Mouse (Mus musculus) liver, adult 2 months (tissue): ENCODE measurements around the gene Parvb. TPM values are rescaled to one million over a fixed set of nuclear protein-coding genes. Genes with fewer than 3 reads are reported as not detected.
A peak's percentile ranks its signal among the peaks of the same experiment; 100 is the strongest.

Experiments used
- DNase-seq: peaks from one replicate; pipeline ENCODE4 v3.0.0-alpha.2; 2011; ENCODE audit warnings: low read depth, low spot score; ENCODE audit errors: extremely low read depth
- H3K27ac ChIP-seq: fragments of 200-500 bp; replicated peaks from 2 replicates; pipeline ENCODE4 v1.5.1; 2012; ENCODE audit warnings: low read depth, mild to moderate bottlenecking, control low read depth, inconsistent platforms, low read length; ENCODE audit not compliant: insufficient read depth
- H3K27me3 ChIP-seq: fragments of 200-500 bp; 2 replicates; pipeline ENCODE4 v1.6.1; 2012; ENCODE audit warnings: mild to moderate bottlenecking, moderate library complexity, low read length, inconsistent platforms; ENCODE audit not compliant: control insufficient read depth, insufficient read depth
- H3K36me3 ChIP-seq: fragments of 200-500 bp; 2 replicates; pipeline ENCODE4 v1.6.1; 2012; ENCODE audit warnings: low read length, inconsistent platforms; ENCODE audit not compliant: control insufficient read depth, insufficient read depth
- H3K4me1 ChIP-seq: fragments of 200-500 bp; 2 replicates; pipeline ENCODE4 v1.6.1; 2011; ENCODE audit warnings: low read length; ENCODE audit not compliant: control insufficient read depth, insufficient read depth
- H3K4me3 ChIP-seq: fragments of 200-500 bp; 2 replicates; pipeline ENCODE4 v1.5.1; 2011; ENCODE audit warnings: low read depth, mild to moderate bottlenecking, control low read depth, low read length, moderate library complexity; ENCODE audit not compliant: insufficient read depth
- H3K79me2 ChIP-seq: fragments of 200-500 bp; 2 replicates; pipeline ENCODE4 v1.6.1; 2012; ENCODE audit warnings: inconsistent platforms, mild to moderate bottlenecking, low read length, moderate library complexity; ENCODE audit not compliant: control insufficient read depth, insufficient read depth
- H3K9ac ChIP-seq: fragments of 200-500 bp; 2 replicates; pipeline ENCODE4 v1.6.1; 2012; ENCODE audit warnings: low read depth, mild to moderate bottlenecking, control low read depth, inconsistent platforms, low read length
- CTCF ChIP-seq: fragments of 200-500 bp; IDR thresholded peaks from 2 replicates; pipeline ENCODE4 v1.5.1; 2011; ENCODE audit warnings: low read depth, low read length, control low read depth
- POLR2A ChIP-seq: fragments of 200-500 bp; IDR thresholded peaks from 2 replicates; pipeline ENCODE4 v1.6.1; 2011; ENCODE audit warnings: low read length, control low read depth; ENCODE audit not compliant: insufficient read depth; ENCODE audit errors: extremely low read depth
- WGBS: fragments of 180-500 bp; shearing (Covaris S2); methylation state at CpG from one replicate; pipeline ENCODE4 v1.1.7; 2018; 5-methylcytosine and 5-hydroxymethylcytosine counted together
- polyA plus RNA-seq: library from polyadenylated mRNA; depleted of rRNA; stranded (reverse); fragments of >200 nt; gene quantifications from 2 replicates; pipeline ENCODE4 v1.2.3, GENCODE M21; 2012
- total RNA-seq: library from RNA; depleted of rRNA; stranded (reverse); fragments of >200 nt; gene quantifications from 2 replicates; pipeline ENCODE4 v1.2.3, GENCODE M21; 2014

Parvb gene
- total and polyA plus RNA-seq, 2 experiments = 0.55 to 2.0 TPM

DNA sequence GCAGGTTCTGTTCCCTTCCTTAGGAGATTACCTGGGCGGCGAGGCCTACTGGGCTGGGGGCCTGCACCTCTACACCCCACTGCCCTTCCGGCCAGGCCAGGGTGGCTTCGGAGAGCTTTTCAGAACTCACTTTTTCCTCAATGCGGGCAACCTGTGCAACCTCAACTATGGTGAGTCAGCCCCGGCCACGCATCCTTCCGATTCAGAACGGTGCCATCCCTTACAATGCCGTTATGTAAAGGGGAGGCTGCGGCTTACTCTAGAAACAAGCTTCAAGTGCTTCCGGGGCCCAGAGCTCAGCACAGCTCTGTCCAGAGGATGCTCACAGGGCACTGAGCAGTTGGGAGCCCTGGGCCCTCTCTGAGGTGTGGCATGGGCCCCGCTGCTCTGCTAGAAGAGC, 21.4 kb upstream of the Parvb start:
- peaks cover 2% of the 10 kb centered on the region; the same call in 1 of the 2 replicates for H3K4me1 ChIP-seq
- no peak for DNase-seq

GRCm38 (mm10) chr15:84210941-84211340, 20.9 kb upstream of the Parvb start:
- peaks cover 18% of the 10 kb centered on the region; the same call in 1 of the 2 replicates for H3K36me3 ChIP-seq
- 95% methylated on average over 13 of the region's 13 CpGs for WGBS
- H3K79me2 ChIP-seq = no peaks in the 10 kb centered on the region
- TF ChIP-seq CTCF (no peak), POLR2A (no peak)
- no peaks in the 10 kb centered on the region for H3K27me3 ChIP-seq
- DNase-seq = no peak
- no peak overlapping the region for H3K4me3 ChIP-seq
- H3K27ac ChIP-seq = no peak overlapping the region
- H3K9ac ChIP-seq = no peak overlapping the region
- H3K4me1 ChIP-seq = peaks cover 2% of the 10 kb centered on the region; the same call in 1 of the 2 replicates

More for the DNA sequence above, 21.4 kb upstream of the Parvb start:
- H3K9ac ChIP-seq = no peak overlapping the region
- no peak overlapping the region for H3K4me3 ChIP-seq
- H3K27me3 ChIP-seq = no peaks in the 10 kb centered on the region
- H3K27ac ChIP-seq = no peak overlapping the region
- H3K79me2 ChIP-seq = no peaks in the 10 kb centered on the region
- H3K36me3 ChIP-seq = peaks cover 18% of the 10 kb centered on the region; the same call in 1 of the 2 replicates
- TF ChIP-seq CTCF = no peak
- TF ChIP-seq POLR2A = no peak
- 88% methylated on average over 13 of the region's 13 CpGs for WGBS

DNA sequence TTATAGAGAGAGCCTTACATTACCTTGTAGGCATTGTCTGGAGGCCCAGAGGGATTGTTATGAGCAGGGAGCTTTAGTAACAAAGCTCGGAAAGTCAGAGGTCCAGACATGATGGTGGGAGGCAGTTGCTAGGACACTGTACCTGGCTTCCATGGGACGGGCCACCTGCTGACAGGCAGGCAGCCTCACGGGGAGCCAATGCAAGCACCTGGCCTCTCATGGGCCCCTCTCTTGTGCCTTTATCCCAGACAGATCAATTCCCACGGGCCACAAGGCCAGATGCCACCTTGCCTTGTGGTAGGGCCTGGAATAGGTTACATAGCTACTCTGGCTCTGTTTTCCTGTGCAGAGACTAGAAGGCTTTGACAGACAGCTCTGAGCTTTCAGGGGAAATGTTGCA, 20.3 kb upstream of the Parvb start:
- Histone ChIP-seq H3K36me3 (peaks cover 17% of the 10 kb centered on the region; the same call in 1 of the 2 replicates), H3K4me1 (peaks cover 8% of the 10 kb centered on the region), H3K79me2 (no peaks in the 10 kb centered on the region), H3K27ac (no peak overlapping the region), H3K27me3 (no peaks in the 10 kb centered on the region), H3K9ac (no peak overlapping the region), H3K4me3 (no peak overlapping the region)
- TF ChIP-seq POLR2A = no peak
- no peak for TF ChIP-seq CTCF
- DNase-seq = no peak
- WGBS = 82% methylated on average over 4 of the region's 4 CpGs

DNA sequence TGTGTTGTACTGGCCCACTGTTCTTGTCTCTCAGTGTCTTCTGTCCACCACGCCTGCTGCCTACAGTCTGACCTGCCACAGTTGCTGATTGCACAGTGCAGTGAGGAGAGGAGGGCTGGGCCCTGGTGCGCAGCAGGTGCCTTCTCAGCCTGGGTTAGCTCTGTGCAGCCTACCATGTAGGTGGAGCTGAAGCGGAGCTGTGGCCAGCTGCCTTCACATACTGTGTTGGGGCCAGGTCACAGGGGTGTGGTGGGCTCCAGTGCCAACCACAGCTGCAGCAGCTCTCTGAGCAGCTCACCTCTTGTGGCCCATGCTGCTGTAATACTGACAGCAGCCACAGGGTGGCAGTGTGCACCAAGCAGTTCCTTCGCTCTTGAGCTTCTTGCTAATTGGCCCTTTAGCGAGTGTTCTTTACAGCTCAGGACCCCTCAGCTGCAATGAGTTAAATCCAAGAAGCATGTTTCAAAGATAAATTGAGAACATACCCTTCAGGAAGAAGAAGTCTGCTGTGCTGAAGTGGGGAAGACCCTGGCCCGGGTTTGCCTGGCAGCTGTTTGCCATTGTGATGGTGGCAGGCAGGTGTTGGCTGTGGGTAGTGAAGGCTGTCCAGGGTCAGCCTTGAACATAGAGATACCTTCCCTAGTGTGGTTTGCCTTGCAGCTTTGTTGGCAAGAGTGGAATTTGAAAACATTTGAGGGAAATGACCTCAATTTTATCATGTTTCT, 19.6 kb upstream of the Parvb start:
- peak; percentile 39 for DNase-seq
- no peak overlapping the region for H3K27ac ChIP-seq
- H3K79me2 ChIP-seq = no peaks in the 10 kb centered on the region
- H3K4me3 ChIP-seq = no peak overlapping the region
- H3K4me1 ChIP-seq = peaks cover 12% of the 10 kb centered on the region
- TF ChIP-seq POLR2A = no peak
- TF ChIP-seq CTCF = peak; percentile 98
- no peak overlapping the region for H3K9ac ChIP-seq
- WGBS = 59% methylated on average over 6 of the region's 6 CpGs
- no peaks in the 10 kb centered on the region for H3K27me3 ChIP-seq
- peaks cover 15% of the 10 kb centered on the region; the same call in 1 of the 2 replicates for H3K36me3 ChIP-seq

DNA sequence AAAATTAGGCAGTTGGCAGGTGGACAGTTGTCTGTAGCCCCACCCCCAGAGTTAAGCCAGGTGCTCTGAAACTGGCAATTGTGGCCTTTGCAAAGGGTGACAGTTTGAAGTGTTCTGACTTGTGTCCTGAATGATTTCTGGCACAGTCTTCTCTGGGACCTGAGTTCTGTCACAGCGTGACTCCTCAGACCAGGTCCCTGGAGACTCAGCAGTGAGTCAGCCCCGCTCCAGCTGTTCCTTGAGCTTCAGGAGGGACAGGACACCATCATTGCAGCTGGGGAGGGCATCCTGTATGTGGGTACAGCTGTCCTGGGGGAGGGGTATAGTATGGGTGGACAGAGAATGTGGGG, 19.1 kb upstream of the Parvb start:
- peaks cover 14% of the 10 kb centered on the region; the same call in 1 of the 2 replicates for H3K36me3 ChIP-seq
- no peak overlapping the region for H3K4me3 ChIP-seq
- peak; percentile 63 for DNase-seq

GRCm38 (mm10) chr15:84213162-84213739, 18.6 kb upstream of the Parvb start:
- Histone ChIP-seq H3K4me3 (no peak overlapping the region), H3K79me2 (no peaks in the 10 kb centered on the region), H3K27ac (no peak overlapping the region), H3K9ac (no peak overlapping the region), H3K36me3 (peaks cover 11% of the 10 kb centered on the region; the same call in 1 of the 2 replicates), H3K4me1 (peaks cover 12% of the 10 kb centered on the region), H3K27me3 (no peaks in the 10 kb centered on the region)
- no peak for TF ChIP-seq CTCF
- TF ChIP-seq POLR2A = no peak
- WGBS = 96% methylated on average over 6 of the region's 6 CpGs
- no peak for DNase-seq

More for the DNA sequence above, 19.1 kb upstream of the Parvb start:
- TF ChIP-seq CTCF = no peak
- TF ChIP-seq POLR2A = no peak
- Histone ChIP-seq H3K27me3 (no peaks in the 10 kb centered on the region), H3K9ac (no peak overlapping the region), H3K79me2 (no peaks in the 10 kb centered on the region), H3K27ac (no peak overlapping the region), H3K4me1 (peaks cover 12% of the 10 kb centered on the region)
- 72% methylated on average over 2 of the region's 2 CpGs for WGBS
